Mouse (Mus musculus) heart, adult 2 months (tissue): Measurements from ENCODE around the gene Plekhb1.

Experiments
- CTCF ChIP-seq: fragments of 200-600 bp; IDR thresholded peaks from 2 replicates; pipeline ENCODE4 v1.8.1; 2022; ENCODE audit warnings: antibody characterized with exemption, mild to moderate bottlenecking, moderate library complexity
- EP300 ChIP-seq: fragments of 200-500 bp; IDR thresholded peaks from 2 replicates; pipeline ENCODE4 v1.6.1; 2011; ENCODE audit warnings: low read depth, low read length, control low read depth; ENCODE audit not compliant: insufficient read depth
- POLR2A ChIP-seq: fragments of 200-500 bp; IDR thresholded peaks from 2 replicates; pipeline ENCODE4 v1.6.1; 2011; ENCODE audit warnings: mild to moderate bottlenecking, low read depth, low read length, control low read depth; ENCODE audit not compliant: insufficient read depth

DNA sequence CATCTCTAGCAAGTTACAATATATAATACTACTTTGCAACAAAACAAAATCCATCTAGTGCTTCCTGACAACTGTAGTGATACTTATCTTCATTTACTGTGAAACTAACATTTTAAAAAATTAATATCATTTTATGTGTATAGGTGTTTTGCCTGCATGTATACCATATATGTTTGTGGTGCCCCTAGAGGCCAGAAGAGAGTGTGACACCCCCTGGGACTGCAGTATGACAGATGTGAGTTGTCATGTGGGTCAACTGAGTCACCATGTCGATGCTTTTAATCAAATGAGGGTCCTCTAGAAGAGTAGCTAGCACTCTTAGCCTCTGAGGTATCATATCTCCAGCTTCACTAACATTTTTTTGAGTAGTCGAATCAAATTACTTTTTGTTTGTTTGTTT, 39.9 kb downstream of the Plekhb1 start:
- no peak for TF ChIP-seq EP300
- TF ChIP-seq CTCF = peak; percentile 51
- TF ChIP-seq POLR2A = no peak
